Mouse (Mus musculus) ES-Bruce4 (cell line): ENCODE measurements around the gene Slc20a1. TPM values are rescaled to one million over a fixed set of nuclear protein-coding genes. Genes with fewer than 3 reads are reported as not detected.

ENCODE experiments used
- H3K27ac ChIP-seq: 2 replicates; pipeline ENCODE4 v1.5.1; 2012; ENCODE audit warnings: low read length, inconsistent platforms; ENCODE audit not compliant: insufficient read depth
- H3K27me3 ChIP-seq: 2 replicates; pipeline ENCODE4 v1.6.1; 2012; ENCODE audit warnings: mild to moderate bottlenecking, low read length, inconsistent platforms; ENCODE audit not compliant: control insufficient read depth, poor library complexity, insufficient read depth, severe bottlenecking
- H3K36me3 ChIP-seq: 2 replicates; pipeline ENCODE4 v1.6.1; 2012; ENCODE audit warnings: inconsistent platforms, mild to moderate bottlenecking, low read length, moderate library complexity; ENCODE audit not compliant: control insufficient read depth, poor library complexity, insufficient read depth, severe bottlenecking
- H3K4me1 ChIP-seq: one replicate; pipeline ENCODE4 v1.8.1; 2011; ENCODE audit warnings: low read length; ENCODE audit not compliant: control insufficient read depth, insufficient read depth
- H3K4me3 ChIP-seq: 2 replicates; pipeline ENCODE4 v1.5.1; 2011; ENCODE audit warnings: low read depth, mild to moderate bottlenecking, low read length
- H3K9ac ChIP-seq: 2 replicates; pipeline ENCODE4 v1.6.1; 2012; ENCODE audit warnings: low read depth, mild to moderate bottlenecking, inconsistent platforms; ENCODE audit not compliant: poor library complexity, severe bottlenecking
- H3K9me3 ChIP-seq: replicated peaks from 2 replicates; pipeline ENCODE4 v1.6.1; 2012; ENCODE audit warnings: mild to moderate bottlenecking, low read length, inconsistent platforms; ENCODE audit not compliant: control insufficient read depth, poor library complexity, insufficient read depth, severe bottlenecking
- CTCF ChIP-seq: IDR thresholded peaks from one replicate; pipeline ENCODE4 v1.8.1; 2011; ENCODE audit warnings: low read depth, low read length
- EP300 ChIP-seq: IDR thresholded peaks from 2 replicates; pipeline ENCODE4 v1.6.1; 2011; ENCODE audit warnings: low read depth, low read length; ENCODE audit not compliant: insufficient read depth
- POLR2A ChIP-seq: IDR thresholded peaks from one replicate; pipeline ENCODE4 v1.8.1; 2011; ENCODE audit warnings: low read length; ENCODE audit not compliant: insufficient read depth
- polyA plus RNA-seq: library from polyadenylated mRNA; stranded (reverse); fragments of >200 nt; gene quantifications from 2 replicates; pipeline ENCODE4 v1.2.4, GENCODE M21; 2011; ENCODE audit warnings: low read depth; ENCODE audit not compliant: missing spikeins, insufficient read depth, insufficient read length

Gene Slc20a1
- polyA plus RNA-seq, 1 experiment, result 224 TPM

DNA sequence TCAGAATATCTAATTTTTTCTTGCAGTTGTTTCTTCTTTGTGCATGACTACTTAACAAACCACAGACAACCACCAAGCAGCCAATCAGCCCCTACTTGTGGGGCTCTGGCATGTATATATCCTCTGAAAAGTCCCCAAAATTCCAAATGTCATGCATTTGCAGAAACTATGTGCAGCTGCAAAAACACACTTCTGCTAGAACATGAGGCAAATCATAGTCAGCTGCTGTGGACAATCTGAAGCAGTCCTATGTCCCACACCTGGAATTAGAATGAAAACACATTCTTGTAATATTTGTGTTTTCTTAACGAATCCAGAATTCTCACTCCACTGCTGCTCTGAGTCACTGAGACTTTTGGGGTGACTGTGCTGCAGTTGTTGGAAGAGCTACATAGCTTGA, 13.7 kb upstream of the Slc20a1 start:
- Histone ChIP-seq H3K9me3 (peaks cover 3% of the 10 kb centered on the region; the same call in 1 of the 2 replicates), H3K27ac (no peak overlapping the region), H3K4me1 (peaks cover under 1% of the 10 kb centered on the region), H3K9ac (no peak overlapping the region), H3K36me3 (no peaks in the 10 kb centered on the region), H3K4me3 (no peak overlapping the region), H3K27me3 (no peaks in the 10 kb centered on the region)
- TF ChIP-seq POLR2A (no peak), EP300 (no peak), CTCF (no peak)

DNA sequence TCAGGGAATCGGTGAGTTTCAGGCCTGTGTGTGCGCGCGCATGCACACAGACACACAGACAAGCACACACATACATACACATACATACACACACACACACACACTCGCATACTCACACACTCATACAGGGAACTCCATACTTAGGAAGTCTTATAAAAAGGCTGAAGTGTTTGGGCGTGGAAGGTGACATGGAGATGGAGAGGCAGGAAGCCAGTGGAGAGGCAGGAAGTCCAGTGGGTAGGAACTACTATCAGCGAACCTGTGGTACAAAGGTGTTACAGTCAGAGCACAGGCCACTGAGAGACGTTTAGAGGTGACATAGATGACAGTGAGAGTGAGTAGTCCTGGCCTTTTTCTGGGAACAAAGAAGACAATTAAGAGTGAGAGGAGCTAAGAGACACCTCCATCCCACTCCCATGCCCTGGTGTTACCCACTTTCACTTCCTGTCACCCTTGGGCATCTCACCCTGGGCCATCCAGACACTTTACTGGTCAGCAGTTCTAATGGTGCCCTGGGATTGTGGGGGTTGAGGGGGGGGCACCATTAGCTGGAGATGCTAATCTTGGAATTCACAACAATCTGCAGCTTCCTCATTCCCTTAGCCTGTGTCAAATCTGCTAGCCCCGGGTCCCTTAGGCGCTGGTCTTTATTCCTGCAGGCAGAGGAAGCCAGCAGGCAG, 12.8 kb upstream of the Slc20a1 start:
- TF ChIP-seq POLR2A, result no peak
- no peak for TF ChIP-seq CTCF
- no peak for TF ChIP-seq EP300
- no peaks in the 10 kb centered on the region for H3K4me1 ChIP-seq
- H3K36me3 ChIP-seq, result no peaks in the 10 kb centered on the region
- H3K9me3 ChIP-seq, result peaks cover 3% of the 10 kb centered on the region; the same call in 1 of the 2 replicates
- H3K4me3 ChIP-seq, result no peak overlapping the region
- no peaks in the 10 kb centered on the region for H3K27me3 ChIP-seq
- H3K9ac ChIP-seq, result no peak overlapping the region
- no peak overlapping the region for H3K27ac ChIP-seq

DNA sequence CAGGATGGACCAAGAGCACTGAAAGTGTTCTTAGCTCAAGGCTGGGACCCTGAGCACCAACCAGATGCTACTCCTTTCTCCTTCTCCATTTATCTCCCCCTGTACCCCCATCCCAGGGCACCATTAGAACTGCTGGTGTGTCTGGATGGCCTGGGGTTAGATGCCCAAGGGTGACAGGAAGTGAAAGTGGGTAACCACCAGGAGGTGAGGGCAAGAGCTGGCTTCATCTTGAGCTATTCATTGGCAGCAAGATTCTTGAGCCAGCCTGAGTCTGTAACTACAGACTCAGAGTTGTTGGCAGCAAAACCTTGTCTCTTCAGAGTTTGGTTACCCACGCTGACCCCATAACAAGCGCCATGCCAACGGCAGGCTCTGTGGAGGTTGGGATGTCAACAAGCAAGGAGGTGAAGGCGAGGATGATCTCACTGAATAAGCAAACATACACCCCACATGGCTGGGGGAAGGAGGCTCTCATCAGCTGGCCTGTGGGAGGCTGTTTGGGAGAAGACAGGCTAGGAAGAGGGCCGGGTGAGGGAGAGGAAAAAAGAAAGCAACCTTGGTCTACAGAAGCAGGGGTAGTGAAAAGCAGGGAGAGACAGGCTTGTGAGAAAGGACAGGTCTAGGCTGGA, 12.2 kb upstream of the Slc20a1 start:
- Histone ChIP-seq H3K9ac (no peak overlapping the region), H3K9me3 (peaks cover 3% of the 10 kb centered on the region; the same call in 1 of the 2 replicates), H3K36me3 (no peaks in the 10 kb centered on the region), H3K4me1 (no peaks in the 10 kb centered on the region), H3K27ac (no peak overlapping the region), H3K4me3 (no peak overlapping the region), H3K27me3 (no peaks in the 10 kb centered on the region)
- TF ChIP-seq POLR2A (no peak), CTCF (no peak), EP300 (no peak)

DNA sequence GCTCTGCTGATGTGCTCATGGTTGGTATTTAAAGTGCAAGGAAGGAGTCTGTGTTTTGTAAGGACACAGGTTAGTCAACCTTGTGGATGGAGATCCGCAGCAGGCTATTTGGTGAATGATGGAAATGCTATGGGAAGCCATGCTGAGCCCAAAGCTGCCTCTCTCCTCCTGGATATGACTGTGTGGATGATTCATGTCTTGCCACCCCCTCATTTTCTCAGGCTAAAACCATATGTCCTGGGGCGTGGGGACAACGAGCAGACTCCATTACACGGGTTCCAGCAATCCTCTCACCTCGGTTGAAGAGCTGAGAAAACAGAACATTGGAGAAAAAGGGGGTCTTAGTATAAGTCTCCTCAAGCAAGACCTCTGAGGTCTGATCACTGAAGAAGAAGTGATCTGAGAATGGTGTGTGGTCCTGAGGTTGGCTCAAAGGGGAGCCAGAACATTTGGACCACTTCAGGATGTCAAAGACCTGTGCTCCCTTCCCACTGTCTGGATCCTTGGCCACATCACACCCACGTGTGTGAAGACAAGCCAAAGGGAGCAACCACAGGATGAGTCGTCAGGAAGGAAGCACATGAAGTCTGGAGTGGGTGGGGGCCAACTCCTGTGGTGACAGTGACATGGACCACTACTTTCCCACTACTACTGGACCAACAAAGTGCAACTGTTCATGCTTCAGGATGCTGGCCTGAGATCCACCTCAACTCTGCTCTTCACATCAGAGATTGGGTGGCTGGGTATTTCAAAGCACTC, 6.0 kb upstream of the Slc20a1 start:
- Histone ChIP-seq H3K4me3 (no peak overlapping the region), H3K4me1 (peaks cover 4% of the 10 kb centered on the region), H3K27ac (no peak overlapping the region), H3K27me3 (no peaks in the 10 kb centered on the region), H3K36me3 (no peaks in the 10 kb centered on the region), H3K9ac (no peak overlapping the region), H3K9me3 (peaks cover 3% of the 10 kb centered on the region; the same call in 1 of the 2 replicates)
- TF ChIP-seq EP300 (no peak), POLR2A (no peak), CTCF (no peak)

DNA sequence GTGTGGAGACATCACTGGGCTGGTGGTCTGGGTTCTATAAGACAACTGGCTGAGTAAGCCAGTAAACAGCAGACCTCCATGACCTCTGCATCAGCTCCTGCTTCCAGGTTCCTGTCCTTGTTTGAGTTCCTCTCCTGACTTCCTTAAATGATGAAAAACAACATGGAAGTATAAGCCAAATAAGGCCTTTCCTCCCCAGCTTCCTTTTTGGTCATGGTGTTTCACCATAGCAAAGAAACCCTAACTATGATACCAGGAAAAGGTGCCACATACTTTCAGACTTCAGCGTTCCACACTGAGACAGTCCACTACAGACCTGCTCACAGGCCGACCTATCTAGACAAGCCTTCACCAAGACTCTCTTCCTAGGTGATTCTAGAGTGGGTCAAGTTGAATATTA, 2.2 kb upstream of the Slc20a1 start:
- Histone ChIP-seq H3K36me3 (peaks cover 18% of the 10 kb centered on the region), H3K27me3 (no peaks in the 10 kb centered on the region), H3K4me1 (peaks cover 4% of the 10 kb centered on the region), H3K4me3 (no peak overlapping the region), H3K27ac (no peak overlapping the region), H3K9ac (no peak overlapping the region), H3K9me3 (no peaks in the 10 kb centered on the region)
- TF ChIP-seq EP300, result no peak
- TF ChIP-seq POLR2A, result no peak
- no peak for TF ChIP-seq CTCF
